Mouse (Mus musculus): Measurements from ENCODE around the gene Rnf19b. TPM values are rescaled to one million over a fixed set of nuclear protein-coding genes. Genes with fewer than 3 reads are reported as not detected.

The Rnf19b gene
- polyA plus RNA-seq, 1 experiment from 2014 or later, result 7.1 TPM

GRCm38 (mm10) chr4:129024775-129025174 lies 33.3 kb upstream of the Rnf19b start:
- no peak for TF ChIP-seq CTCF (IDR thresholded peaks at IDR 0.05; ENCODE audit: low read depth)
- H3K9me3 ChIP-seq (replicated peaks; ENCODE audit: low read length), result no peaks in the 10 kb centered on the region
- H3K4me1 ChIP-seq (replicated peaks; ENCODE audit: insufficient read depth, low read length), result no peaks in the 10 kb centered on the region
- no peak overlapping the region for H3K27ac ChIP-seq
- H3K27me3 ChIP-seq (ENCODE audit: insufficient read depth, low read length), result no peaks in the 10 kb centered on the region
- H3K4me3 ChIP-seq (replicated peaks; ENCODE audit: low read depth, low read length), result no peak overlapping the region
- DNase-seq (ENCODE audit: low spot score) (peak; percentile 64), ATAC-seq (replicated peaks; ENCODE audit: low FRiP score, low read depth) (0 out of 2 replicates have a peak, but pooled peaks have one; percentile 29)
- H3K9ac ChIP-seq (ENCODE audit: low read depth, low read length), result no peak overlapping the region
- no peaks in the 10 kb centered on the region for H3K36me3 ChIP-seq (ENCODE audit: insufficient read depth, low read length)
- H3K4me2 ChIP-seq (ENCODE audit: low read length), result no peak overlapping the region
- whole genome bisulfite sequencing, result 40% methylated on average over 6 of the region's 6 CpGs

GRCm38 (mm10) chr4:129025707-129026106 lies 32.4 kb upstream of the Rnf19b start:
- TF ChIP-seq CTCF (IDR thresholded peaks at IDR 0.05; ENCODE audit: low read depth), result no peak
- no peaks in the 10 kb centered on the region for H3K4me1 ChIP-seq (replicated peaks; ENCODE audit: insufficient read depth, low read length)
- no peaks in the 10 kb centered on the region for H3K27me3 ChIP-seq (ENCODE audit: insufficient read depth, low read length)
- H3K4me2 ChIP-seq (ENCODE audit: low read length), result no peak overlapping the region
- H3K9me3 ChIP-seq (replicated peaks; ENCODE audit: low read length), result no peaks in the 10 kb centered on the region
- WGBS, result 87% methylated on average over 3 of the region's 3 CpGs
- H3K27ac ChIP-seq, result no peak overlapping the region
- ATAC-seq (replicated peaks; ENCODE audit: low FRiP score, low read depth) (no peak), DNase-seq (ENCODE audit: low spot score) (no peak)
- H3K9ac ChIP-seq (ENCODE audit: low read depth, low read length), result no peak overlapping the region
- no peaks in the 10 kb centered on the region for H3K36me3 ChIP-seq (ENCODE audit: insufficient read depth, low read length)
- H3K4me3 ChIP-seq (replicated peaks; ENCODE audit: low read depth, low read length), result no peak overlapping the region

GRCm38 (mm10) chr4:129030746-129031145 lies 27.3 kb upstream of the Rnf19b start:
- H3K4me2 ChIP-seq (ENCODE audit: low read length), result no peak overlapping the region
- WGBS, result 85% methylated on average over 4 of the region's 4 CpGs
- no peak overlapping the region for H3K9ac ChIP-seq (ENCODE audit: low read depth, low read length)
- no peaks in the 10 kb centered on the region for H3K9me3 ChIP-seq (replicated peaks; ENCODE audit: low read length)
- no peaks in the 10 kb centered on the region for H3K27me3 ChIP-seq (ENCODE audit: insufficient read depth, low read length)
- TF ChIP-seq CTCF (IDR thresholded peaks at IDR 0.05; ENCODE audit: low read depth), result no peak
- ATAC-seq (replicated peaks; ENCODE audit: low FRiP score, low read depth) (no peak), DNase-seq (ENCODE audit: low spot score) (no peak)
- H3K4me1 ChIP-seq (replicated peaks; ENCODE audit: insufficient read depth, low read length), result peaks cover 11% of the 10 kb centered on the region; the same call in 1 of the 2 replicates
- H3K27ac ChIP-seq, result no peak overlapping the region
- no peaks in the 10 kb centered on the region for H3K36me3 ChIP-seq (ENCODE audit: insufficient read depth, low read length)
- H3K4me3 ChIP-seq (replicated peaks; ENCODE audit: low read depth, low read length), result no peak overlapping the region

- no peak overlapping the region for H3K4me3 ChIP-seq (replicated peaks; ENCODE audit: low read depth, low read length)
- no peaks in the 10 kb centered on the region for H3K9me3 ChIP-seq (replicated peaks; ENCODE audit: low read length)
- H3K4me2 ChIP-seq (ENCODE audit: low read length), result no peak overlapping the region
- no peak for TF ChIP-seq CTCF (IDR thresholded peaks at IDR 0.05; ENCODE audit: low read depth)
- no peak for ATAC-seq (replicated peaks; ENCODE audit: low FRiP score, low read depth)
- H3K36me3 ChIP-seq (ENCODE audit: insufficient read depth, low read length), result no peaks in the 10 kb centered on the region
- 82% methylated on average over 8 of the region's 8 CpGs for WGBS
- H3K27ac ChIP-seq, result no peak overlapping the region
- H3K4me1 ChIP-seq (replicated peaks; ENCODE audit: insufficient read depth, low read length), result peaks cover 11% of the 10 kb centered on the region; the same call in 1 of the 2 replicates
- H3K9ac ChIP-seq (ENCODE audit: low read depth, low read length), result no peak overlapping the region
- H3K27me3 ChIP-seq (ENCODE audit: insufficient read depth, low read length), result no peaks in the 10 kb centered on the region
- no peak for DNase-seq (ENCODE audit: low spot score)
Measured at GRCm38 (mm10) chr4:129031408-129031965, 26.6 kb upstream of the Rnf19b start.

GRCm38 (mm10) chr4:129032133-129032962 lies 25.7 kb upstream of the Rnf19b start:
- Histone ChIP-seq H3K36me3 (ENCODE audit: insufficient read depth, low read length) (no peaks in the 10 kb centered on the region), H3K9ac (ENCODE audit: low read depth, low read length) (no peak overlapping the region), H3K4me3 (replicated peaks; ENCODE audit: low read depth, low read length) (no peak overlapping the region), H3K4me1 (replicated peaks; ENCODE audit: insufficient read depth, low read length) (peaks cover 11% of the 10 kb centered on the region; the same call in 1 of the 2 replicates), H3K27ac (peak overlapping the region; percentile 27; the same call in 1 of the 2 replicates), H3K4me2 (ENCODE audit: low read length) (no peak overlapping the region), H3K9me3 (replicated peaks; ENCODE audit: low read length) (no peaks in the 10 kb centered on the region), H3K27me3 (ENCODE audit: insufficient read depth, low read length) (no peaks in the 10 kb centered on the region)
- ATAC-seq (replicated peaks; ENCODE audit: low FRiP score, low read depth) (no peak), DNase-seq (ENCODE audit: low spot score) (peak; percentile 35)
- WGBS, result 49% methylated on average over 11 of the region's 11 CpGs
- no peak for TF ChIP-seq CTCF (IDR thresholded peaks at IDR 0.05; ENCODE audit: low read depth)
